Mouse (Mus musculus): ENCODE data around the gene Gclc.

The Gclc gene

GRCm38 (mm10) chr9:77753853-77754727 is at the start of gene Gclc:
Gclc (plus strand) TSS chr9:77754535.
- in situ Hi-C loops (cut with MboI; ENCODE audit: unreplicated experiment in 2 of 2) = loop anchor here in 1 of 2 experiments (5.0 kb wide), 2 partner anchors 33 to 158 kb away; no protein-coding TSS in a partner anchor

GRCm38 (mm10) chr9:77706515-77706914 is 47.8 kb upstream of the Gclc start:
- in situ Hi-C loops (cut with MboI; ENCODE audit: unreplicated experiment in 2 of 2) = no loop called here

GRCm38 (mm10) chr9:77707433-77708139 is 46.7 kb upstream of the Gclc start:
- in situ Hi-C loops (cut with MboI; ENCODE audit: unreplicated experiment in 2 of 2) = no loop called here

- in situ Hi-C loops (cut with MboI; ENCODE audit: unreplicated experiment in 2 of 2) = no loop called here
These were observed 45.4 kb upstream of the Gclc start for GRCm38 (mm10) chr9:77708950-77709349.

- in situ Hi-C loops (cut with MboI; ENCODE audit: unreplicated experiment in 2 of 2) = no loop called here
These were observed 43.2 kb upstream of the Gclc start for GRCm38 (mm10) chr9:77711021-77711569.

GRCm38 (mm10) chr9:77712816-77713215 is 41.5 kb upstream of the Gclc start:
- in situ Hi-C loops (cut with MboI; ENCODE audit: unreplicated experiment in 2 of 2) = no loop called here

- in situ Hi-C loops (cut with MboI; ENCODE audit: unreplicated experiment in 2 of 2) = no loop called here
These were observed 41.0 kb upstream of the Gclc start for GRCm38 (mm10) chr9:77713301-77713700.

GRCm38 (mm10) chr9:77715262-77715661 is 39.1 kb upstream of the Gclc start:
- in situ Hi-C loops (cut with MboI; ENCODE audit: unreplicated experiment in 2 of 2) = no loop called here

- in situ Hi-C loops (cut with MboI; ENCODE audit: unreplicated experiment in 2 of 2) = no loop called here
These were observed 38.3 kb upstream of the Gclc start for GRCm38 (mm10) chr9:77716009-77716408.

GRCm38 (mm10) chr9:77717831-77718435 is 36.4 kb upstream of the Gclc start:
- in situ Hi-C loops (cut with MboI; ENCODE audit: unreplicated experiment in 2 of 2) = no loop called here

- in situ Hi-C loops (cut with MboI; ENCODE audit: unreplicated experiment in 2 of 2) = no loop called here
These were observed 35.4 kb upstream of the Gclc start for GRCm38 (mm10) chr9:77718816-77719411.

- in situ Hi-C loops (cut with MboI; ENCODE audit: unreplicated experiment in 2 of 2) = no loop called here
These were observed 34.7 kb upstream of the Gclc start for GRCm38 (mm10) chr9:77719675-77720074.

GRCm38 (mm10) chr9:77722381-77722780 is 32.0 kb upstream of the Gclc start:
- in situ Hi-C loops (cut with MboI; ENCODE audit: unreplicated experiment in 2 of 2) = no loop called here

GRCm38 (mm10) chr9:77724216-77724615 is 30.1 kb upstream of the Gclc start:
- in situ Hi-C loops (cut with MboI; ENCODE audit: unreplicated experiment in 2 of 2) = no loop called here

GRCm38 (mm10) chr9:77725448-77725847 is 28.9 kb upstream of the Gclc start:
- in situ Hi-C loops (cut with MboI; ENCODE audit: unreplicated experiment in 2 of 2) = no loop called here

- in situ Hi-C loops (cut with MboI; ENCODE audit: unreplicated experiment in 2 of 2) = no loop called here
These were observed 28.2 kb upstream of the Gclc start for GRCm38 (mm10) chr9:77726018-77726684.

- in situ Hi-C loops (cut with MboI; ENCODE audit: unreplicated experiment in 2 of 2) = no loop called here
These were observed 27.3 kb upstream of the Gclc start for GRCm38 (mm10) chr9:77727012-77727411.

GRCm38 (mm10) chr9:77732067-77732466 is 22.3 kb upstream of the Gclc start:
- in situ Hi-C loops (cut with MboI; ENCODE audit: unreplicated experiment in 2 of 2) = loop anchor here in 1 of 2 experiments (10.0 kb wide), 1 partner anchor 67 kb away; no protein-coding TSS in a partner anchor

GRCm38 (mm10) chr9:77737298-77738041 is 16.9 kb upstream of the Gclc start:
- in situ Hi-C loops (cut with MboI; ENCODE audit: unreplicated experiment in 2 of 2) = loop anchor here in 1 of 2 experiments (10.0 kb wide), 1 partner anchor 73 kb away; no protein-coding TSS in a partner anchor

All from v-Abl transformed pro-B cells (cell line).